Mouse (Mus musculus): ENCODE data around the gene Aggf1.
"Not testable (repeated sequence)": the region's sequence is repeated elsewhere in the genome, so short reads cannot be mapped to it uniquely, and the experiment has no call there.

Gene Aggf1

DNA sequence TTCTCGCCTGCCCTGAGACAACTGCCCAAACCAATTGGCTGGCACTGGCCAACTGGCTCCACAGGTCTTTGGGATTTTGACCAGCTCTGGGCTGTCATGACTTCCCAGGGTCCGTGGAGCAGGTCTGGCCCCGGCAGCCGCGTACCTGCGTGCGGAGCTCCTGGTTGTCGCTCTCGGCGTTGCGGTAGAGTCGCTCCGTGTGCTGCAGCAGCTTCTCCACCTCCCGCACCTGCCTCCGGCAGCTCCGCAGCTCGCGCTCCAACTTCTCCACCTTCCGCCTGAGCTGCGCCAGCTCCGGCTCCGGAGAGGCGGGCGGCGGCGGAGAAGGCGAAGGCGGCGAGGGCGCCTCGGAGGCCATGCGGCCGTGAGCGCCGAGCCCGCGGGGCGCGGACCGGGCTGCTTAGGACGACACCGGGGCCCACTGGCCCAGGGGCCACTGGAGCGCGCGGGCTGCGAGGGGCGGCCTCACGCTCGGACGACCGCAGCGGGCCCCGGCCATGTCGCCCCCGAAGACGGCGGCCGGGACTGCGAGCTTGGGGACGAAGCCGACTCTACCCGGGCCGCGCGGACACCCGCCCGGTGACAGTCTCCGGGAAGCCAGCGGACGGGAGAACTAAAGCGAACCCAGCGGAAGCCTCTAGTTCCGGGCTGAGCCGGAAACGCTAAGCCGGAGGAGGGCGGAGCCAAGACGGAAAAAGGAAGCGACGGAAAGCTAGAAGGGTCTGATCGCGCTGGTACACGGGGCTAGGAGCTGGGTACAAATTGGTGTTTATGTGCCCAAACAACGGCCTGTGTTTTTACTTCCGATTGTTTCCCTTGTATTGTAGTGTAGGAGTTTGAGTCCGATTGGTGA is at the start of gene Aggf1:
Gene Aggf1 (minus strand): TSS at position 652 of the 853 bp plus-strand sequence.
- DNase-seq (ENCODE audit: low read depth, low spot score) = peak; percentile 82

GRCm38 (mm10) chr13:95424932-95425331 is 49.8 kb upstream of the Aggf1 start:
- DNase-seq (ENCODE audit: low read depth, low spot score) = no peak

- DNase-seq (ENCODE audit: low read depth, low spot score) = no peak
Measured at GRCm38 (mm10) chr13:95419204-95419749, 44.1 kb upstream of the Aggf1 start.

DNA sequence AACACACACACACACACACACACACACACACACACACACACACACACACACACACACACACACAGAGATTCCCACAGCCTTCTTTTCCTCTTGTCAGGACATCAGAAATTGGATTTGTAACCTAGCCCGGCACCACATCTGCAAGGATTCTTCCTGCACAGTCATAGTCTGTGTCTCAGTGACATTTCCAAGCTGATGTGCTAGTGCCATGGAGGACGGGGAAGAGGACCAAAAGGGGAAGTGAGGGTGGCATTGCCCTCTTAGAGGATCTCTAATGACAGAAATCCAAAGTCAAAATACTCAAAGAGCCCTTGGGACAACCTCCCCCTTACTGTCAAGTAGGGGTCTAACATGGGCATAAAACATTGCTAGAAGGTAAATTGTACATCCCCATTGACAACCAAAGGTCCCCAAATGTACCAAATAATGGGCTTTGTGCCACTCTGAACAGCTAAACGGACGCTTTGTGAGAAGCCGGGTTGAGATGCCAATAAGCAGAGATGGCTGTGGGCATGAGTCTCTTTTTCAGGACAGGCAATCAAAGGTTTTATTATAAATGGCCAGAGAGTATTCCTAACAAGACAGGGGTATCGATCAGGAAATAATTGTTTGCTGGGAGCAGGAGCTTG is 43.5 kb upstream of the Aggf1 start:
- DNase-seq (ENCODE audit: low read depth, low spot score) = no peak

DNA sequence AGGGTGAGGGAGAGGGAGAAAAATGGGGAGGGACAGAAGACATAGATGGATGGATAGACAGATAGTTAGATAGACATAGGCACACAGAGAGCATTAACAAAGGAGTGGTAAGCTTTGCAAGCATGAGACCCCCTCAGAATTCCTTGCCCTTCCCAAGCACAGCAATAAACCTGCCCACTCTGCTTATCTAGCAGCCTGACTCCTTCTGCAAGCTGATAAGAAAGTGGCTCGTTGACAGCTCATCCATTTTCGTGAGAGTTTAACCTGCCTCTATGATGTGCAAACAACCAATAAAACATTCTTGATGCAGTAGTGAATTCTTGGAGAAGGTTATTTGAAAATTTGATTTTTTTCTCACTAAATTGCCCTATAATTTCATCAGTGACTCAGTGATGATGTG is 37.1 kb upstream of the Aggf1 start:
- DNase-seq (ENCODE audit: low read depth, low spot score) = no peak

DNA sequence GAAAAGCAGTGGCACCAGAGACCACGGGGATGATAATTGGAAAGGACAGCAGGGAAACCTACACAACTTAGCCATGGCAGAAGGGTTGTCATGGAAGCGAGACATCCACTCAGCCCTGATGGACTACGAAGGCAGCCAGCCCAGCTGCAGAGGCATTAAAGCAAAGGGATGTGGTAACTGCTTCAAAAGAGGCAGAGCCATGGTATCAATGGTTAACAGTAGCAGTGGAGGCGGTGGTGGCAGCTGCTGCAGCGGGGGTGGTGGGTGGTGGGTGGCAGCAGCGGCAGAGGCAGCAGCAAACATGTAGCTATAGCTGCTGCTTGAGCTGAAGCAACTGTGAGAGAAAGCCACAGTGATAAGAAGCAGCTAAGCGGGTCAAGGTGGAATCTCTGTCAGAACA is 18.1 kb upstream of the Aggf1 start:
- no peak for DNase-seq (ENCODE audit: low read depth, low spot score)

GRCm38 (mm10) chr13:95389866-95390865 is 15.0 kb upstream of the Aggf1 start:
- DNase-seq (ENCODE audit: low read depth, low spot score) = peak; percentile 75

DNA sequence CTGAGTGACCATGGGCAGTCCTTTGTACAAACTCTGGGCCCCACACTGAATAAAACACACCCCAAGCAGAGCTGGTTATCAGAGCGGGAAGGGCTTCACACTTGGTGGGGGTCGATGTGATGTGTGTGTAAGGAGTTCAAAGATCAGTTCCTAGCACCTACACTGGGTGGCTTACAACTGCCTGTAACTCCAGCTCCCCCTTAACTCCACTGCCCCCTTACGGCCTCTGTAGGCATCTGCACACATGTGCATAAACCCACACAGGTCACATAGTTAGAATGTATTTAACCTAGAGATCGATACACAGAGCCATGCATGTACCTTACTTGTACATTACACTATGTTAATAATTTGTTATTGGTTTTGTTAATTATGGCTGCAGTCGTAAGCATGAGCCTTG is 13.1 kb upstream of the Aggf1 start:
- DNase-seq (ENCODE audit: low read depth, low spot score) = no peak

GRCm38 (mm10) chr13:95382418-95382817 is 7.3 kb upstream of the Aggf1 start:
- DNase-seq (ENCODE audit: low read depth, low spot score) = no peak

- DNase-seq (ENCODE audit: low read depth, low spot score) = no peak
Measured at GRCm38 (mm10) chr13:95378696-95379095, 3.5 kb upstream of the Aggf1 start.

GRCm38 (mm10) chr13:95376689-95377289 is 1.6 kb upstream of the Aggf1 start:
- not testable (repeated sequence) for DNase-seq (ENCODE audit: low read depth, low spot score)

- DNase-seq (ENCODE audit: low read depth, low spot score) = no peak
Measured at GRCm38 (mm10) chr13:95375554-95375914, 382 bp upstream of the Aggf1 start.

GRCm38 (mm10) chr13:95366356-95366755 is 8.8 kb downstream of the Aggf1 start:
- DNase-seq (ENCODE audit: low read depth, low spot score) = no peak

DNA sequence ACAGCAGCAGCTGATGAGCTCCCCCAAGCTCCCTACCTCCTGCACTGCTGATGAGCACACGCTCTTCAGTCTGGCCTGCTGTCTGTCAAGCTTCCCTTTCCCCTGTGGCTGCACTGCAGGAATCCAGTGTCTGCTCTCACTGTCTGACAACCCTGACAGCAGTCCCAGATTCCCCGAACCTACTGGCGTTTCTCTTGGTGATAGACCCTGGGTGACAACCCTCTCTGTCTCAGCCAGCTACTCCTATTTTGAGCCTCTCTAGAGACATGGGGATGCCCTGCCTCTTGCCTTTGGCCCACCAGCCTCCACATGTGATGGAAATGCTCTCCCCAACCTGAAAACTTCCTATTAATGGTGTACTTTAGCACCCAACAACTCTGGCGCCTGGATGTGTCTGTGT is 11.7 kb downstream of the Aggf1 start:
- DNase-seq (ENCODE audit: low read depth, low spot score) = no peak

DNA sequence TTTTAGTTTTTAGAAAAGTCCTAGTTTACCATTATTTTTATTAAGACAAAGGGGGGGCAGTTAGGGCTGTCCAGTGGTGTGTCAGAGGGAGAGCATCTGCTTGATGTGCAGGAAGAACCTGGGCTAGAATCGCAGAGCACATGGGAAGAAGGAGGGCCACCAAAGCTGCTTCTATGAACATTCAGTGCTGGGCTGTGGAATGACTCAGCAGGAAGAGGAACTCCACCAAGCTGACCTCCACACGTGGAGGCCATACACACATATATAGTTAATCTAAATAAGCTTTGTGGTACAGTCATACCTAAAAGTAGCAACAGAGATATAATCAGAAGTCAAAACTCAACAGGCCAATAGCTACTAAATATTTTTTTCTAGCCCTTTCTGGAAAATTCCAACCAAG is 16.9 kb downstream of the Aggf1 start:
- DNase-seq (ENCODE audit: low read depth, low spot score) = no peak

GRCm38 (mm10) chr13:95348476-95348875 is 26.7 kb downstream of the Aggf1 start:
- no peak for DNase-seq (ENCODE audit: low read depth, low spot score)

DNA sequence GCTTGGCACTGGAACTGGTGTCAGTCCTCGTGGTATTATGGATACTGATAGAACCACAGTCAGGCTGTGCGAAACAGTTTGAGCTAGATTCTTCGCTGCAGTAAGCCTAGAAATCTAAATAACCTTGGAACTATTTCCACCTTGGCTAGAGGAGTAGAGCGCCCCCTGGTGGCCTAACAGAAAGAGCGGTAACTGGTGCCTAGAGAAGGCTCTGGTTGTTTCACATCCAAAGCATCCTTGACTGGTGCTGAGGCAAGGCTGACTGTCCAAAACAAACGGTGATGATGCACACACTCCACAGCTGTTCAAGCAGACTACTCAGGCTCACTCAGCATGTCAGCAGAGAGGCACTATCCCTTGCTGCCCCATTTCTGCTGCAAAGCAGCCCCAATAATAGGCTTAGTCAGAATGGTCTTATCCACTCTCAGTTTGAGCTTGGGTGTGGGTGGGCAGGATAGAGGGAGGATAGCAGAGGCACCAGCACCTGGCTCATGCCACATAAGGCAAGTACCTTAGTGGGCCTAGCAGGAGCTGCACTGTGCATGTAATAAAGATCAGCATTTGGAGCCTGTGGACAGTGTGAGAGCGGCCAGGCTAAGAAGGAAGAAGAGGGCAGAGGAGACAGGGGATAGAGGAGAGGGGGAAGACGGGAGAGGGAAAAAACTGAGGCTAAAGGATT is 28.0 kb downstream of the Aggf1 start:
- peak; percentile 59 for DNase-seq (ENCODE audit: low read depth, low spot score)

- DNase-seq (ENCODE audit: low read depth, low spot score) = no peak
Measured at GRCm38 (mm10) chr13:95345869-95346268, 29.3 kb downstream of the Aggf1 start.

GRCm38 (mm10) chr13:95343470-95343869 is 31.7 kb downstream of the Aggf1 start:
- DNase-seq (ENCODE audit: low read depth, low spot score) = no peak

- no peak for DNase-seq (ENCODE audit: low read depth, low spot score)
Measured at GRCm38 (mm10) chr13:95336122-95336677, 39.0 kb downstream of the Aggf1 start.
